10 mouse cellular contexts compared by ENCODE assay signal in genomic region chr8:79360774-79361527, GRCm38 (mm10). TPM values are rescaled to one million over a fixed set of nuclear protein-coding genes. Genes with fewer than 3 reads are reported as not detected.
DNase-seq lines count a peak whose midpoint lies in the region; ATAC-seq and TF ChIP-seq lines count a peak whose summit lies in the region.
"Had no signal": no experiment of that assay in that cellular context is flagged by ENCODE, and none has a peak within 500 bp of the region (broad histone marks: within the 10 kb centered on the region; RNA-seq: fewer than 3 reads in every experiment).

No protein-coding gene starts in this region.

- POLR2A ChIA-PET in Patski (lab: Charles Lee): no interaction called here

- DNase-seq in adrenal gland, postnatal 36 days: peak; percentile 19 to 29
- no peak for DNase-seq in adrenal gland, postnatal 4 days (ENCODE audit: low spot score in 2 of 2)
- no peak for DNase-seq in kidney, postnatal 14 days
- DNase-seq in Patski (ENCODE audit: low read depth, low spot score): no peak
- no peak for DNase-seq in thymus, adult 18-20 months
- no peak for DNase-seq in adrenal gland, adult 2 months
- DNase-seq: cerebellum, adult 8-10 months had no signal

- peak overlapping the region; percentile 67 for H3K27ac ChIP-seq in kidney, embryonic 16.5 days (ENCODE audit: low read length)
- H3K27ac ChIP-seq in liver, embryonic 12.5 days: no peak overlapping the region

- 0 out of 2 replicates have a peak overlapping the region, but pooled peaks have one; percentile 12 for H3K9ac ChIP-seq in kidney, embryonic 16.5 days (replicated peaks; ENCODE audit: low read length)
- H3K9ac ChIP-seq in liver, embryonic 12.5 days: no peak overlapping the region

- CTCF ChIA-PET in Patski (lab: Charles Lee): interaction anchor here (0.7 to 3.1 kb wide), 4 partner anchors 9 to 222 kb away, joined by 3 to 16 read pairs (median 4); no protein-coding TSS in a partner anchor

- no peaks in the 10 kb centered on the region for H3K9me3 ChIP-seq in kidney, embryonic 16.5 days (ENCODE audit: low read length)
- no peaks in the 10 kb centered on the region for H3K9me3 ChIP-seq in liver, embryonic 12.5 days (replicated peaks)

- peaks cover 16% of the 10 kb centered on the region for H3K36me3 ChIP-seq in kidney, embryonic 16.5 days (ENCODE audit: insufficient read depth, low read length)
- peaks cover 2% of the 10 kb centered on the region; the same call in 1 of the 2 replicates for H3K36me3 ChIP-seq in liver, embryonic 12.5 days

- no peak overlapping the region for H3K4me3 ChIP-seq in kidney, embryonic 16.5 days (ENCODE audit: low read length)
- no peak overlapping the region for H3K4me3 ChIP-seq in liver, embryonic 12.5 days
- H3K4me3 ChIP-seq: erythroblast, embryonic 14.5 days had no signal

- 0 out of 2 replicates have a peak, but pooled peaks have one; percentile 25 for ATAC-seq in kidney, embryonic 16.5 days (ENCODE audit: low FRiP score, low TSS enrichment)
- peak; percentile 22 for ATAC-seq in Patski
- peak; percentile 66 for ATAC-seq in liver, embryonic 12.5 days

- H3K4me1 ChIP-seq in kidney, embryonic 16.5 days (ENCODE audit: insufficient read depth, low read length): peaks cover 30% of the 10 kb centered on the region
- H3K4me1 ChIP-seq in liver, embryonic 12.5 days: peaks cover 27% of the 10 kb centered on the region

- WGBS in kidney, embryonic 16.5 days: 59% methylated on average over 6 of the region's 6 CpGs
- 59% methylated on average over 6 of the region's 6 CpGs for WGBS in liver, embryonic 12.5 days (ENCODE audit: insufficient replicate concordance)

- TF ChIP-seq CTCF in Patski (IDR thresholded peaks at IDR 0.05): no peak

- H3K4me2 ChIP-seq in kidney, embryonic 16.5 days (replicated peaks; ENCODE audit: low read depth, low read length): no peak overlapping the region
- H3K4me2 ChIP-seq in liver, embryonic 12.5 days: 0 out of 2 replicates have a peak overlapping the region, but pooled peaks have one; percentile 4

- in situ Hi-C loops in Patski (cut with MboI; ENCODE audit: low pct_unique_long_range_greater_than_20kb): no loop called here

- no peaks in the 10 kb centered on the region for H3K27me3 ChIP-seq in kidney, embryonic 16.5 days (ENCODE audit: insufficient read depth, low read length)
- H3K27me3 ChIP-seq in Patski: no peaks in the 10 kb centered on the region
- no peaks in the 10 kb centered on the region for H3K27me3 ChIP-seq in liver, embryonic 12.5 days (replicated peaks)

RNA-seq across cellular contexts. Expression of gene Smad1, which starts 38.4 kb away (rescaled TPM):
- 10 to 100 TPM; 26.6 to 27.8 TPM for total RNA-seq in adrenal gland, postnatal 36 days (2021)
- total RNA-seq in adrenal gland, postnatal 4 days (2021): 10 to 100 TPM; 48.6 to 54.4 TPM
- 38.3 and 42.8 TPM in 2 replicates for polyA plus RNA-seq in kidney, embryonic 16.5 days (2015; fragmentation: Nextera tagmentation; extraction: Ambion mirVana)
- polyA plus RNA-seq in Patski (2021): 31.5 TPM
- polyA plus RNA-seq in liver, embryonic 12.5 days (2016; fragmentation: Nextera tagmentation; extraction: Ambion mirVana): 9.5 and 9.6 TPM in 2 replicates
- total RNA-seq in adrenal gland, adult 2 months (2021): 10 to 100 TPM; 24.2 to 30.4 TPM
- polyA plus RNA-seq in adrenal gland, adult 2 months (2012; rRNA removed): 41.3 and 45.2 TPM in 2 replicates

Comparison
In these comparisons a context has a peak if more than half of its experiments do, and no peak if none do; other contexts are left out.
1. DNase-seq: peak in adrenal gland, postnatal 36 days (2 of 2); none in adrenal gland, postnatal 4 days (0 of 2), kidney, postnatal 14 days (single experiment), Patski (single experiment), thymus, adult 18-20 months (0 of 2) and adrenal gland, adult 2 months (single experiment).
2. Peak in every context shown above with its lines, with median percentiles within 50 percentile points of each other: ATAC-seq.